Comparison of ENCODE assay signal across 8 mouse cellular contexts in the genomic region with DNA sequence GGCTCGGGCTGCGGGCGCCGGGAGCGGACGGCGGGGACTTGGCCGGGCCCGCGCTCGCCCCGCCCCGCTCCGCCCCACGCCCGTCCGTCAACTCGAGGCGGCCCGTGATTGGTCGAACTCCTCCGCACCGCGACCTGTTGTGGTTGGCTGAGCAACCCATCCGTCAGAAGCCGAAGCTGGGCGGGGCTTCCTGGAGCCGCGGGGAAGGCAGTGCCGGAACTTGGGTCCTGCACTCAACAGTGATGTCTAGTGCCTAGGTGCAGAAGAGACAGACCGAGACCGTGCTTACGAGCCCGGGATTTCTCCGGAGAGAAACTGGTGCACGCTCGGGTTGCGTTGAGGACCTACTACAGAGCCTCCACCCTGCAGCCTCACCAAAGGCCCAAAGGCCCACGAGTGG. TPM values are rescaled to one million over a fixed set of nuclear protein-coding genes. Genes with fewer than 3 reads are reported as not detected.
DNase-seq lines count a peak whose midpoint lies in the region; ATAC-seq and TF ChIP-seq lines count a peak whose summit lies in the region.

Hras (minus strand) TSS at position 58 of the 400 bp plus-strand sequence.
Lrrc56 (plus strand) TSS at position 210 of the 400 bp plus-strand sequence.

- H3K4me1 ChIP-seq in forebrain, embryonic 15.5 days = peaks cover 31% of the 10 kb centered on the region
- H3K4me1 ChIP-seq in lung, adult 2 months (ENCODE audit: control insufficient read depth, insufficient read depth, low read length) = peaks cover 10% of the 10 kb centered on the region

- ATAC-seq in forebrain, embryonic 15.5 days (replicated peaks) = peak; percentile 94
- peak; percentile 90 for ATAC-seq in neutrophil, adult 5-6 weeks (ENCODE audit: extremely low read depth, insufficient number of reproducible peaks, low FRiP score, poor library complexity, severe bottlenecking)

- no peaks in the 10 kb centered on the region for H3K9me3 ChIP-seq in forebrain, embryonic 15.5 days

- peaks cover 29% of the 10 kb centered on the region for H3K36me3 ChIP-seq in forebrain, embryonic 15.5 days

- peak; percentile 97 for DNase-seq in ES-CJ7 (ENCODE audit: low read depth, low spot score)
- peak; percentile 97 for DNase-seq in cerebellum, adult 11 months
- DNase-seq in heart, postnatal 25 days (ENCODE audit: low spot score) = peak; percentile 97
- peak; percentile 95 to 98 for DNase-seq in layer of hippocampus, adult 18-20 months (ENCODE audit: low spot score in 2 of 2)
- peak; percentile 98 for DNase-seq in lung, adult 2 months
- peak; percentile 97 for DNase-seq in thymus, adult 18-20 months

- no peaks in the 10 kb centered on the region for H3K27me3 ChIP-seq in forebrain, embryonic 15.5 days

- no peak for TF ChIP-seq CTCF in lung, adult 2 months (IDR thresholded peaks at IDR 0.05; ENCODE audit: insufficient read depth, low read length)

- intact Hi-C loops in heart, postnatal 25 days (cut with DNase I) = no loop called here

- peak within 1 kb of the TSS; percentile 84 for H3K9ac ChIP-seq in forebrain, embryonic 15.5 days (replicated peaks)

- peak; percentile 95; the same call in 1 of the 2 replicates for TF ChIP-seq POLR2A in lung, adult 2 months (IDR thresholded peaks at IDR 0.05; ENCODE audit: borderline replicate concordance, extremely low read depth, low read depth, low read length)

- H3K4me3 ChIP-seq in forebrain, embryonic 15.5 days = peak within 1 kb of the TSS; percentile 97
- peak within 1 kb of the TSS; percentile 85 for H3K4me3 ChIP-seq in lung, adult 2 months (replicated peaks; ENCODE audit: extremely low read depth, low read depth, low read length)

- WGBS in forebrain, embryonic 15.5 days = under 1% methylated on average over 26 of the region's 39 CpGs
- under 1% methylated on average over 39 of the region's 39 CpGs for WGBS in lung, adult 2 months

- peak within 1 kb of the TSS; percentile 84 for H3K27ac ChIP-seq in forebrain, embryonic 15.5 days (replicated peaks)

- peak within 1 kb of the TSS; percentile 100 for H3K4me2 ChIP-seq in forebrain, embryonic 15.5 days (replicated peaks)

RNA-seq across cellular contexts. Expression of gene Hras, which starts in this region (rescaled TPM):
- 126 and 127 TPM in 2 replicates for polyA plus RNA-seq in forebrain, embryonic 15.5 days (2015; fragmentation: Nextera tagmentation; extraction: Ambion mirVana)
- 100 to 1,000 TPM; 106 to 112 TPM for total RNA-seq in heart, postnatal 25 days (2021)
- total RNA-seq in layer of hippocampus, adult 18-20 months (2021) = 100 to 1,000 TPM; 201 TPM
- 77.3 and 91.5 TPM in 2 replicates for polyA plus RNA-seq in lung, adult 2 months (2012; rRNA removed)
- 13.7 and 23.8 TPM in 2 replicates for total RNA-seq in neutrophil, adult 5-6 weeks (2017)

RNA-seq across cellular contexts. Expression of gene Lrrc56, which starts in this region (rescaled TPM):
- 10.3 and 12.7 TPM in 2 replicates for polyA plus RNA-seq in forebrain, embryonic 15.5 days (2015; fragmentation: Nextera tagmentation; extraction: Ambion mirVana)
- 1 to 10 TPM; 3.2 to 4.7 TPM for total RNA-seq in heart, postnatal 25 days (2021)
- 1 to 10 TPM; 4.3 to 4.5 TPM for total RNA-seq in layer of hippocampus, adult 18-20 months (2021)
- 15.8 TPM in 2 replicates for polyA plus RNA-seq in lung, adult 2 months (2012; rRNA removed)
- 1.9 and 3.9 TPM in 2 replicates for total RNA-seq in neutrophil, adult 5-6 weeks (2017)

Comparison
In these comparisons a context has a peak if more than half of its experiments do, and no peak if none do; other contexts are left out.
1. Peak in every context shown above with its lines: DNase-seq, ATAC-seq, H3K4me3 ChIP-seq and H3K27ac ChIP-seq.